Mouse (Mus musculus) cortical plate, adult 2 months (tissue): ENCODE data around the gene Lgr6. TPM values are rescaled to one million over a fixed set of nuclear protein-coding genes. Genes with fewer than 3 reads are reported as not detected.

ENCODE experiments used
- H3K27ac ChIP-seq: fragments of 200-500 bp; 2 replicates; pipeline ENCODE4 v1.5.1; 2012; ENCODE audit warnings: low read length, control low read depth, inconsistent platforms; ENCODE audit not compliant: insufficient read depth
- H3K4me1 ChIP-seq: fragments of 200-500 bp; 2 replicates; pipeline ENCODE4 v1.6.1; 2011; ENCODE audit warnings: low read length; ENCODE audit not compliant: control insufficient read depth, insufficient read depth
- H3K4me3 ChIP-seq: fragments of 200-500 bp; 2 replicates; pipeline ENCODE4 v1.5.1; 2011; ENCODE audit warnings: mild to moderate bottlenecking, low read length, control low read depth; ENCODE audit not compliant: insufficient read depth
- CTCF ChIP-seq: fragments of 200-500 bp; IDR thresholded peaks from 2 replicates; pipeline ENCODE4 v1.5.1; 2011; ENCODE audit warnings: mild to moderate bottlenecking, control low read depth, low read length; ENCODE audit not compliant: insufficient read depth; ENCODE audit errors: extremely low read depth
- POLR2A ChIP-seq: fragments of 200-500 bp; IDR thresholded peaks from 2 replicates; pipeline ENCODE4 v1.6.1; 2011; ENCODE audit warnings: mild to moderate bottlenecking, low read length, control low read depth; ENCODE audit not compliant: insufficient read depth; ENCODE audit errors: extremely low read depth
- polyA plus RNA-seq: library from polyadenylated mRNA; depleted of rRNA; stranded (reverse); fragments of >200 nt; gene quantifications from 2 replicates; pipeline ENCODE4 v1.2.3, GENCODE M21; 2012; rRNA removed

The Lgr6 gene
- polyA plus RNA-seq, 1 experiment: 1.5 TPM

GRCm38 (mm10) chr1:134942898-134943297 lies 162.2 kb downstream of the Lgr6 start:
- TF ChIP-seq CTCF (no peak), POLR2A (no peak)
- no peak overlapping the region for H3K4me3 ChIP-seq

DNA sequence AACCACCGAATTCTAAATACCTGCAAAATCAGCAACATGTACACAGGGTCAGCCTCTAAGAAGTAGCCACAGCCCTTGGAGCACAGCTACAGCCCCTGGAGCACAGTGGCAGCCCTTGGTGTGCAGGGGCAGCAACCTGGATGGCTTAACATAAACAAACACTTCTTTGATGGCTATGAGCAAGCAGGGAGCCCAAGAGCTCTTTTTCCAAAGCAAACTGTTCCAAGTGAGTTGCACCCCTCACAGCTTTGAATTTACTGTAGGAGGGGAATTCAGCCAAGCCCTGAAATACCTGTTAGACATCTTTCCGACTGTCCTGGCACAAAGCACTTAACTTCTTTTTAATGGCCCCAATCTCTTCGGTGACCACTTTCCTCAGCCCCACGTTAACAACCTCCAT lies 164.2 kb downstream of the Lgr6 start:
- H3K4me3 ChIP-seq: no peak overlapping the region
- no peak overlapping the region for H3K27ac ChIP-seq
- H3K4me1 ChIP-seq: no peaks in the 10 kb centered on the region
- no peak for TF ChIP-seq CTCF
- TF ChIP-seq POLR2A: no peak

More at GRCm38 (mm10) chr1:134942898-134943297, 162.2 kb downstream of the Lgr6 start:
- no peaks in the 10 kb centered on the region for H3K4me1 ChIP-seq
- H3K27ac ChIP-seq: no peak overlapping the region

DNA sequence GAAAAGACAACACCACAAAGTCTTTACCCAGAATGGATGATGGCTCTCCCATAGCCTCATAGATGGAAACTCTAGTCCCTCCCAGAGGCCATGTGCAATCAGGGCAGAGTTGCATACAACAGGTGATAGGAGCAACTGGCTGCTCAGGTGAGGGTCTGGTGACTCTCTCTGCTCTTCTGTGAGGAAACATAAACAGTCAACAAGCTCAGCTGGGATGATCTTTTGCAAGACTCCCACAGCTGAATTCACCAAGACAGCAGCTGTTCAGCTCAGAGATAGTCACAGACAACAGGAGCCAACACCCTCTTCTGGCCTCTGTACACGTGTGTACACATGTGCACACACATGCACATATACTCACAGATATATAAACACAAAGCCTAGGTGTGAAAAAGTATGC lies 166.8 kb downstream of the Lgr6 start:
- H3K27ac ChIP-seq: no peak overlapping the region
- peaks cover 2% of the 10 kb centered on the region for H3K4me1 ChIP-seq
- no peak overlapping the region for H3K4me3 ChIP-seq
- no peak for TF ChIP-seq POLR2A
- TF ChIP-seq CTCF: no peak

- Histone ChIP-seq H3K27ac (no peak overlapping the region), H3K4me3 (no peak overlapping the region), H3K4me1 (peaks cover 7% of the 10 kb centered on the region)
- TF ChIP-seq CTCF: no peak
- TF ChIP-seq POLR2A: no peak
These were observed 168.7 kb downstream of the Lgr6 start for GRCm38 (mm10) chr1:134936335-134936734.

Other genes starting within 250 kb of the Lgr6 start
- gene Ppp1r12b, start 149.3 kb downstream of the Lgr6 start, polyA plus RNA-seq: 31.5 and 32.8 TPM in 2 replicates
- gene Ube2t, start 142.7 kb downstream of the Lgr6 start, polyA plus RNA-seq: 2.3 and 2.5 TPM in 2 replicates
- gene Ptpn7, start 27.4 kb upstream of the Lgr6 start, polyA plus RNA-seq: 0.08 and 0.86 TPM in 2 replicates
- gene Arl8a, start 41.5 kb upstream of the Lgr6 start, polyA plus RNA-seq: 354 and 358 TPM in 2 replicates
- gene Gpr37l1, start 62.4 kb upstream of the Lgr6 start, polyA plus RNA-seq: 324 and 331 TPM in 2 replicates
- gene Elf3, start 153.3 kb upstream of the Lgr6 start, polyA plus RNA-seq: 0.11 and 0.21 TPM in 2 replicates
- 47.4 and 53.8 TPM in 2 replicates for gene Rnpep, start 178.8 kb upstream of the Lgr6 start, polyA plus RNA-seq
- gene Timm17a, start 208.5 kb upstream of the Lgr6 start, polyA plus RNA-seq: 82.7 and 88.6 TPM in 2 replicates
- 0.58 and 0.87 TPM in 2 replicates for gene Lmod1, start 219.5 kb upstream of the Lgr6 start, polyA plus RNA-seq